ENCODE assay signal across 13 mouse cellular contexts in genomic region chr2:117866946-117867345, GRCm38 (mm10).
DNase-seq lines count a peak whose midpoint lies in the region; ATAC-seq lines count a peak whose summit lies in the region.
"Had no signal": no experiment of that assay in that cellular context is flagged by ENCODE, and none has a peak within 500 bp of the region (broad histone marks: within the 10 kb centered on the region; RNA-seq: fewer than 3 reads in every experiment).

No protein-coding gene starts in this region.

- no peak for DNase-seq in hindbrain, embryonic 10.5 days (ENCODE audit: low spot score)
- no peak for DNase-seq in midbrain, embryonic 10.5 days (ENCODE audit: low spot score)
- DNase-seq in limb, embryonic 10.5 days (ENCODE audit: low spot score), result no peak
- DNase-seq in thymus, postnatal 36 days, result no peak
- DNase-seq in cerebellum, adult 11-12 months, result no peak
- DNase-seq: adrenal gland, postnatal 14 days; cerebellum, postnatal 14 days; midbrain, embryonic 14.5 days had no signal

- no peaks in the 10 kb centered on the region for H3K36me3 ChIP-seq in hindbrain, embryonic 10.5 days
- H3K36me3 ChIP-seq in hindbrain, embryonic 16.5 days (ENCODE audit: control insufficient read depth, insufficient read depth, low read length), result no peaks in the 10 kb centered on the region
- no peaks in the 10 kb centered on the region for H3K36me3 ChIP-seq in midbrain, embryonic 10.5 days
- no peaks in the 10 kb centered on the region for H3K36me3 ChIP-seq in midbrain, embryonic 13.5 days
- H3K36me3 ChIP-seq in limb, embryonic 10.5 days, result no peaks in the 10 kb centered on the region
- H3K36me3 ChIP-seq: liver, embryonic 12.5 days had no signal

- no peaks in the 10 kb centered on the region for H3K27me3 ChIP-seq in hindbrain, embryonic 10.5 days (ENCODE audit: insufficient read depth, poor library complexity, severe bottlenecking)
- H3K27me3 ChIP-seq in hindbrain, embryonic 16.5 days (replicated peaks; ENCODE audit: control insufficient read depth, insufficient read depth, low read length), result no peaks in the 10 kb centered on the region
- H3K27me3 ChIP-seq in midbrain, embryonic 10.5 days (ENCODE audit: low read depth, poor library complexity, severe bottlenecking), result no peaks in the 10 kb centered on the region
- no peaks in the 10 kb centered on the region for H3K27me3 ChIP-seq in midbrain, embryonic 13.5 days
- H3K27me3 ChIP-seq in limb, embryonic 10.5 days (ENCODE audit: low read depth, poor library complexity, severe bottlenecking), result no peaks in the 10 kb centered on the region
- H3K27me3 ChIP-seq: liver, embryonic 12.5 days had no signal

- H3K9me3 ChIP-seq in hindbrain, embryonic 10.5 days, result no peaks in the 10 kb centered on the region
- H3K9me3 ChIP-seq in hindbrain, embryonic 16.5 days (ENCODE audit: control insufficient read depth, low read length), result no peaks in the 10 kb centered on the region
- no peaks in the 10 kb centered on the region for H3K9me3 ChIP-seq in midbrain, embryonic 10.5 days (replicated peaks)
- no peaks in the 10 kb centered on the region for H3K9me3 ChIP-seq in midbrain, embryonic 13.5 days
- no peaks in the 10 kb centered on the region for H3K9me3 ChIP-seq in limb, embryonic 10.5 days (replicated peaks)
- H3K9me3 ChIP-seq: liver, embryonic 12.5 days had no signal

- WGBS in hindbrain, embryonic 10.5 days, result 76% methylated on average over 4 of the region's 4 CpGs
- 55% methylated on average over 4 of the region's 4 CpGs for WGBS in hindbrain, embryonic 16.5 days
- 81% methylated on average over 4 of the region's 4 CpGs for WGBS in midbrain, embryonic 10.5 days
- 75% methylated on average over 4 of the region's 4 CpGs for WGBS in midbrain, embryonic 13.5 days
- 83% methylated on average over 4 of the region's 4 CpGs for WGBS in limb, embryonic 10.5 days

- H3K9ac ChIP-seq in hindbrain, embryonic 16.5 days (ENCODE audit: low read depth, low read length), result no peak overlapping the region
- no peak overlapping the region for H3K9ac ChIP-seq in midbrain, embryonic 13.5 days (replicated peaks)
- H3K9ac ChIP-seq: liver, embryonic 12.5 days had no signal

- H3K27ac ChIP-seq in hindbrain, embryonic 10.5 days, result peak overlapping the region; percentile 63
- H3K27ac ChIP-seq in hindbrain, embryonic 16.5 days (ENCODE audit: low read depth, low read length), result no peak overlapping the region
- H3K27ac ChIP-seq in midbrain, embryonic 10.5 days (replicated peaks), result peak overlapping the region; percentile 38
- H3K27ac ChIP-seq in midbrain, embryonic 13.5 days, result no peak overlapping the region
- peak overlapping the region; percentile 23; the same call in 1 of the 2 replicates for H3K27ac ChIP-seq in limb, embryonic 10.5 days
- H3K27ac ChIP-seq: hindbrain, postnatal 0 days; liver, embryonic 12.5 days; macrophage had no signal

- H3K4me3 ChIP-seq in hindbrain, embryonic 10.5 days, result no peak overlapping the region
- H3K4me3 ChIP-seq in hindbrain, embryonic 16.5 days (ENCODE audit: low read length), result no peak overlapping the region
- no peak overlapping the region for H3K4me3 ChIP-seq in midbrain, embryonic 10.5 days
- H3K4me3 ChIP-seq in midbrain, embryonic 13.5 days (replicated peaks), result no peak overlapping the region
- no peak overlapping the region for H3K4me3 ChIP-seq in limb, embryonic 10.5 days
- H3K4me3 ChIP-seq: liver, embryonic 12.5 days had no signal

- H3K4me1 ChIP-seq in hindbrain, embryonic 10.5 days (replicated peaks), result peaks cover 45% of the 10 kb centered on the region
- no peaks in the 10 kb centered on the region for H3K4me1 ChIP-seq in hindbrain, embryonic 16.5 days (ENCODE audit: control insufficient read depth, insufficient read depth, low read depth, low read length)
- H3K4me1 ChIP-seq in midbrain, embryonic 10.5 days, result peaks cover 38% of the 10 kb centered on the region
- H3K4me1 ChIP-seq in midbrain, embryonic 13.5 days (replicated peaks), result peaks cover 13% of the 10 kb centered on the region
- no peaks in the 10 kb centered on the region for H3K4me1 ChIP-seq in limb, embryonic 10.5 days
- H3K4me1 ChIP-seq: liver, embryonic 12.5 days had no signal

- ATAC-seq in hindbrain, embryonic 16.5 days, result no peak
- ATAC-seq in midbrain, embryonic 13.5 days, result no peak
- ATAC-seq: hindbrain, postnatal 0 days; liver, embryonic 12.5 days had no signal

- H3K4me2 ChIP-seq in hindbrain, embryonic 16.5 days (ENCODE audit: low read length), result no peak overlapping the region
- H3K4me2 ChIP-seq in midbrain, embryonic 13.5 days (replicated peaks), result no peak overlapping the region
- H3K4me2 ChIP-seq: liver, embryonic 12.5 days had no signal

Comparison
In these comparisons a context has a peak if more than half of its experiments do, and no peak if none do; other contexts are left out.
1. H3K27ac ChIP-seq: peak in hindbrain, embryonic 10.5 days (single experiment), midbrain, embryonic 10.5 days (single experiment) and limb, embryonic 10.5 days (single experiment); none in hindbrain, embryonic 16.5 days (single experiment) and midbrain, embryonic 13.5 days (single experiment).